Mouse (Mus musculus) neutrophil, adult 5-6 weeks (primary cell): Measurements from ENCODE around the gene Med24. TPM values are rescaled to one million over a fixed set of nuclear protein-coding genes. Genes with fewer than 3 reads are reported as not detected.

Source experiments
- ATAC-seq: fragments of 151-379, 151-347 bp; 2 replicates; pipeline ENCODE4 v1.8.0; 2017; ENCODE audit warnings: mild to moderate bottlenecking, moderate TSS enrichment; ENCODE audit not compliant: insufficient number of reproducible peaks, poor library complexity, low FRiP score, severe bottlenecking; ENCODE audit errors: extremely low read depth
- total RNA-seq: library from RNA; stranded (forward); fragments of 200-1000 nt; gene quantifications from 2 replicates; pipeline ENCODE4 v1.2.3, GENCODE M21; 2017

Gene Med24
- total RNA-seq, result 14.9 and 21.3 TPM in 2 replicates

GRCm38 (mm10) chr11:98729119-98729588 lies at the start of gene Med24:
TSS of gene Med24 (minus strand) at chr11:98729435.
- peak; percentile 100 for ATAC-seq

GRCm38 (mm10) chr11:98777888-98778287 lies 48.7 kb upstream of the Med24 start:
- no peak for ATAC-seq

- no peak for ATAC-seq
Measured at GRCm38 (mm10) chr11:98776843-98777590, 47.8 kb upstream of the Med24 start.

- no peak for ATAC-seq
Measured at GRCm38 (mm10) chr11:98776052-98776764, 47.0 kb upstream of the Med24 start.

- ATAC-seq, result peak; percentile 9; the same call in 1 of the 2 replicates
Measured at GRCm38 (mm10) chr11:98775348-98776051, 46.3 kb upstream of the Med24 start.

GRCm38 (mm10) chr11:98774582-98775347 lies 45.5 kb upstream of the Med24 start, which contains the start of gene Nr1d1:
TSS of gene Nr1d1 (minus strand) at chr11:98775333.
- no peak for ATAC-seq

- ATAC-seq, result peak; percentile 86
Measured at GRCm38 (mm10) chr11:98773635-98774295, 44.5 kb upstream of the Med24 start.

GRCm38 (mm10) chr11:98772667-98773171 lies 43.5 kb upstream of the Med24 start:
- no peak for ATAC-seq

GRCm38 (mm10) chr11:98771844-98772525 lies 42.8 kb upstream of the Med24 start:
- no peak for ATAC-seq

GRCm38 (mm10) chr11:98771131-98771530 lies 41.9 kb upstream of the Med24 start:
- no peak for ATAC-seq

- ATAC-seq, result no peak
Measured at GRCm38 (mm10) chr11:98770096-98770975, 41.1 kb upstream of the Med24 start.

GRCm38 (mm10) chr11:98769007-98769954 lies 40.0 kb upstream of the Med24 start:
- no peak for ATAC-seq

GRCm38 (mm10) chr11:98768127-98769006 lies 39.1 kb upstream of the Med24 start:
- no peak for ATAC-seq

- no peak for ATAC-seq
Measured at GRCm38 (mm10) chr11:98767713-98768112, 38.5 kb upstream of the Med24 start.

GRCm38 (mm10) chr11:98767276-98767675 lies 38.0 kb upstream of the Med24 start:
- no peak for ATAC-seq
